Mouse (Mus musculus) ES-Bruce4 (cell line): ENCODE data around the gene Ccdc181.

Experiments used
- CTCF ChIP-seq: IDR thresholded peaks from one replicate; pipeline ENCODE4 v1.8.1; 2011; ENCODE audit warnings: low read depth, low read length
- EP300 ChIP-seq: IDR thresholded peaks from 2 replicates; pipeline ENCODE4 v1.6.1; 2011; ENCODE audit warnings: low read depth, low read length; ENCODE audit not compliant: insufficient read depth
- POLR2A ChIP-seq: IDR thresholded peaks from one replicate; pipeline ENCODE4 v1.8.1; 2011; ENCODE audit warnings: low read length; ENCODE audit not compliant: insufficient read depth

DNA sequence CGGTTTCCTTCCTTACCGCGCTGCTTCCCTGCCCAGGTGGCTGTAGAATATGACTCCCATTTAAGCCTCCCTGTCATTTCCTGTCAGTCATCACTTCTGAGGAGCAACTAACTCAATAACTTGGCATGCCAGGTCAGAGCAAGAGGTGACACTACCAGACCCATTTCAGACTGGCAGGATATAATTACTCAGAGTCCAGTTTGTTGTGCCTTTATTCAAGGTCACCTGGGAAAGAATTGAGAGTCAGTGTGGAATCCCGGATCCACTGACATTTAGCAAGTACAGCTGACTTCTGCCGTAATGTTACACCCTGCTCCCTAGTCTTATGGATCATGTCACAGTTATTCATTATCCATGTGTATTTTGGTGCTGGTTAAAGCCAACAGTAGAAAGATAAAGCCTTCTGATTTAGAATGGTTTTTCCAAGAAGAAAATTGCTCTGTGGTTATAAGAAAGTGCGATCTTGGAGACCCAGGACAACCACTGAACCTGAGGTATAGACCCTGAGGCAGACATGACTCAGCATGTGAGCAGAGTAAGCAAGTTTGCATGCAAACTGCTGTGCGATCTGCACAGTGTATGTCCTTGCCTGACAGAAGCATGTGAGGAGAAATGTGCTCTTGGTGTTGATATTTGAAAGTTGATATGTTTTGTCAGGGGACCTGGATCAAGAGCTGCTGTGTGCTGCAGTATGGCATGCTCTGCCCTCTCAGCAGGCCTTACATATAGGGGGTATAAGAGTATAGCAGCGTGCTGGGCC, 24.8 kb upstream of the Ccdc181 start:
- TF ChIP-seq CTCF (no peak), POLR2A (no peak), EP300 (no peak)
